In genomic region chr1:60723555-60723954, GRCm38 (mm10) we compare ENCODE assay signal across 16 mouse cellular contexts.
"Had no signal": no experiment of that assay in that cellular context is flagged by ENCODE, and none has a peak within 500 bp of the region (broad histone marks: within the 10 kb centered on the region; RNA-seq: fewer than 3 reads in every experiment).

No protein-coding gene starts in this region.

- H3K4me3 ChIP-seq: neural tube, embryonic 12.5 days; neural tube, embryonic 13.5 days; neural tube, embryonic 15.5 days; stomach, embryonic 15.5 days had no signal

- H3K9me3 ChIP-seq: neural tube, embryonic 12.5 days; neural tube, embryonic 13.5 days; neural tube, embryonic 15.5 days; stomach, embryonic 15.5 days had no signal

- H3K27me3 ChIP-seq: neural tube, embryonic 12.5 days; neural tube, embryonic 13.5 days; neural tube, embryonic 15.5 days; stomach, embryonic 15.5 days had no signal

- H3K27ac ChIP-seq: neural tube, embryonic 12.5 days; neural tube, embryonic 13.5 days; neural tube, embryonic 15.5 days; stomach, embryonic 15.5 days; stomach, postnatal 0 days had no signal

- H3K4me1 ChIP-seq: neural tube, embryonic 12.5 days; neural tube, embryonic 13.5 days; neural tube, embryonic 15.5 days; stomach, embryonic 15.5 days had no signal

- DNase-seq: retina, postnatal 1 day; right cerebral cortex, postnatal 14 days; right cerebral cortex, postnatal 25 days; right cerebral cortex, postnatal 4 days; spleen, adult 18-20 months; thymus, adult 18-20 months; thymus, adult 2 months; thymus, postnatal 14 days; thymus, postnatal 25 days; thymus, postnatal 36 days; thymus, postnatal 4 days had no signal

- H3K9ac ChIP-seq: neural tube, embryonic 12.5 days; neural tube, embryonic 13.5 days; neural tube, embryonic 15.5 days; stomach, embryonic 15.5 days had no signal

- H3K36me3 ChIP-seq: neural tube, embryonic 12.5 days; neural tube, embryonic 13.5 days; neural tube, embryonic 15.5 days; stomach, embryonic 15.5 days had no signal

- H3K4me2 ChIP-seq: neural tube, embryonic 12.5 days; neural tube, embryonic 13.5 days; neural tube, embryonic 15.5 days; stomach, embryonic 15.5 days had no signal
